ENCODE assay signal across 8 mouse cellular contexts in genomic region chr9:114025846-114026245, GRCm38 (mm10). TPM values are rescaled to one million over a fixed set of nuclear protein-coding genes. Genes with fewer than 3 reads are reported as not detected.
A peak's percentile ranks its signal among the peaks of the same experiment; 100 is the strongest.
DNase-seq lines count a peak whose midpoint lies in the region; ATAC-seq and TF ChIP-seq lines count a peak whose summit lies in the region.

No protein-coding gene starts in this region.

- peak overlapping the region; percentile 47 for H3K4me3 ChIP-seq in kidney, postnatal 0 days (replicated peaks; ENCODE audit: low read depth, low read length)
- peak overlapping the region; percentile 70 for H3K4me3 ChIP-seq in cortical plate, adult 2 months (ENCODE audit: insufficient read depth, low read length)
- H3K4me3 ChIP-seq in hindbrain, embryonic 15.5 days, result peak overlapping the region; percentile 53
- peak overlapping the region; percentile 69 for H3K4me3 ChIP-seq in midbrain, postnatal 0 days (ENCODE audit: low read depth, low read length)

- H3K36me3 ChIP-seq in kidney, postnatal 0 days (ENCODE audit: insufficient read depth, low read length), result no peaks in the 10 kb centered on the region
- H3K36me3 ChIP-seq in hindbrain, embryonic 15.5 days, result no peaks in the 10 kb centered on the region
- no peaks in the 10 kb centered on the region for H3K36me3 ChIP-seq in midbrain, postnatal 0 days (ENCODE audit: insufficient read depth, low read length)

- 5% methylated on average over 8 of the region's 8 CpGs for WGBS in kidney, postnatal 0 days
- 17% methylated on average over 8 of the region's 8 CpGs for WGBS in hindbrain, embryonic 15.5 days
- WGBS in midbrain, postnatal 0 days, result 19% methylated on average over 8 of the region's 8 CpGs

- peaks cover 4% of the 10 kb centered on the region; the same call in 1 of the 2 replicates for H3K4me1 ChIP-seq in kidney, postnatal 0 days (replicated peaks; ENCODE audit: insufficient read depth, low read length)
- H3K4me1 ChIP-seq in cortical plate, adult 2 months (ENCODE audit: control insufficient read depth, insufficient read depth, low read length), result 0 out of 2 replicates have a peak, but pooled peaks cover 1% of the 10 kb centered on the region
- H3K4me1 ChIP-seq in hindbrain, embryonic 15.5 days (replicated peaks), result peaks cover 12% of the 10 kb centered on the region
- H3K4me1 ChIP-seq in midbrain, postnatal 0 days (ENCODE audit: insufficient read depth, low read length), result 0 out of 2 replicates have a peak, but pooled peaks cover 7% of the 10 kb centered on the region

- intact Hi-C loops in left cerebral cortex, postnatal 4 days (cut with DNase I), result no loop called here

- no peaks in the 10 kb centered on the region for H3K27me3 ChIP-seq in kidney, postnatal 0 days (ENCODE audit: insufficient read depth, low read length)
- H3K27me3 ChIP-seq in hindbrain, embryonic 15.5 days, result no peaks in the 10 kb centered on the region
- H3K27me3 ChIP-seq in midbrain, postnatal 0 days (ENCODE audit: insufficient read depth, low read length), result no peaks in the 10 kb centered on the region

- no peak overlapping the region for H3K9ac ChIP-seq in kidney, postnatal 0 days (ENCODE audit: low read depth, low read length)
- H3K9ac ChIP-seq in hindbrain, embryonic 15.5 days, result peak overlapping the region; percentile 48
- H3K9ac ChIP-seq in midbrain, postnatal 0 days (replicated peaks; ENCODE audit: low read length, poor library complexity, severe bottlenecking), result peak overlapping the region; percentile 81

- ATAC-seq in kidney, postnatal 0 days (replicated peaks; ENCODE audit: low FRiP score, low read depth), result no peak
- no peak for ATAC-seq in hindbrain, embryonic 15.5 days (ENCODE audit: low FRiP score, low read depth)
- ATAC-seq in midbrain, postnatal 0 days (ENCODE audit: low FRiP score), result no peak

- no peak overlapping the region for H3K27ac ChIP-seq in kidney, postnatal 0 days
- 0 out of 2 replicates have a peak overlapping the region, but pooled peaks have one; percentile 93 for H3K27ac ChIP-seq in cortical plate, adult 2 months (ENCODE audit: insufficient read depth, low read length)
- H3K27ac ChIP-seq in hindbrain, embryonic 15.5 days (replicated peaks), result peak overlapping the region; percentile 79
- H3K27ac ChIP-seq in midbrain, postnatal 0 days (ENCODE audit: low read depth, low read length), result no peak overlapping the region

- H3K4me2 ChIP-seq in kidney, postnatal 0 days (ENCODE audit: low read length), result peak overlapping the region; percentile 76
- peak overlapping the region; percentile 71 for H3K4me2 ChIP-seq in hindbrain, embryonic 15.5 days
- H3K4me2 ChIP-seq in midbrain, postnatal 0 days (ENCODE audit: low read depth, low read length, poor library complexity, severe bottlenecking), result peak overlapping the region; percentile 81

- H3K9me3 ChIP-seq in kidney, postnatal 0 days (replicated peaks; ENCODE audit: low read length), result no peaks in the 10 kb centered on the region
- H3K9me3 ChIP-seq in hindbrain, embryonic 15.5 days, result no peaks in the 10 kb centered on the region
- no peaks in the 10 kb centered on the region for H3K9me3 ChIP-seq in midbrain, postnatal 0 days (ENCODE audit: low read length)

- no peak for TF ChIP-seq CTCF in kidney, postnatal 0 days (IDR thresholded peaks at IDR 0.05; ENCODE audit: low read depth)
- no peak for TF ChIP-seq CTCF in cortical plate, adult 2 months (IDR thresholded peaks at IDR 0.05; ENCODE audit: extremely low read depth, insufficient read depth, low read length)
- no peak for TF ChIP-seq CTCF in midbrain, postnatal 0 days (IDR thresholded peaks at IDR 0.05)

- DNase-seq in kidney, postnatal 0 days (ENCODE audit: low spot score), result peak; percentile 2
- no peak for DNase-seq in kidney, postnatal 4 days
- no peak for DNase-seq in midbrain, postnatal 0 days (ENCODE audit: low spot score)
- DNase-seq in frontal cortex, adult 2 months (ENCODE audit: extremely low spot score in 1 of 2, low spot score in 1 of 2), result no peak
- DNase-seq in left cerebral cortex, postnatal 4 days, result no peak
- no peak for DNase-seq in layer of hippocampus, adult 9-11 months

- TF ChIP-seq POLR2A in cortical plate, adult 2 months (IDR thresholded peaks at IDR 0.05; ENCODE audit: extremely low read depth, insufficient read depth, low read length), result no peak

RNA-seq across cellular contexts. Expression of gene Fbxl2, which starts 20.1 kb away (rescaled TPM):
- 2.8 and 3.4 TPM in 2 replicates for polyA plus RNA-seq in kidney, postnatal 0 days (2015; fragmentation: Nextera tagmentation; extraction: Ambion mirVana)
- 64.4 and 68.9 TPM in 2 replicates for polyA plus RNA-seq in cortical plate, adult 2 months (2012; rRNA removed)
- polyA plus RNA-seq in hindbrain, embryonic 15.5 days (2015; fragmentation: Nextera tagmentation; extraction: Ambion mirVana), result 27.9 and 28.5 TPM in 2 replicates
- 43.4 and 44.2 TPM in 2 replicates for total RNA-seq in midbrain, postnatal 0 days (2014; rRNA removed)
- polyA plus RNA-seq in midbrain, postnatal 0 days (2015; fragmentation: Nextera tagmentation; extraction: Ambion mirVana), result 33.1 and 35.7 TPM in 2 replicates
- 46.9 and 50.3 TPM in 2 replicates for polyA plus RNA-seq in frontal cortex, adult 2 months (2012; rRNA removed)
- total RNA-seq in left cerebral cortex, postnatal 4 days (2021), result 10 to 100 TPM; 39.1 to 40.0 TPM

RNA-seq across cellular contexts. Expression of gene Susd5, which starts 31.1 kb away (rescaled TPM):
- 0.82 and 0.91 TPM in 2 replicates for polyA plus RNA-seq in kidney, postnatal 0 days (2015; fragmentation: Nextera tagmentation; extraction: Ambion mirVana)
- 4.3 and 4.4 TPM in 2 replicates for polyA plus RNA-seq in cortical plate, adult 2 months (2012; rRNA removed)
- polyA plus RNA-seq in hindbrain, embryonic 15.5 days (2015; fragmentation: Nextera tagmentation; extraction: Ambion mirVana), result 1.1 TPM in 2 replicates
- total RNA-seq in midbrain, postnatal 0 days (2014; rRNA removed), result 0.90 and 2.4 TPM in 2 replicates
- polyA plus RNA-seq in midbrain, postnatal 0 days (2015; fragmentation: Nextera tagmentation; extraction: Ambion mirVana), result 1.0 and 1.1 TPM in 2 replicates
- 2.8 and 3.4 TPM in 2 replicates for polyA plus RNA-seq in frontal cortex, adult 2 months (2012; rRNA removed)
- total RNA-seq in left cerebral cortex, postnatal 4 days (2021), result 1 to 10 TPM; 1.6 to 1.9 TPM

Comparison
In these comparisons a context has a peak if more than half of its experiments do, and no peak if none do; other contexts are left out.
1. H3K27ac ChIP-seq: peak in cortical plate, adult 2 months (single experiment) and hindbrain, embryonic 15.5 days (single experiment); none in kidney, postnatal 0 days (single experiment) and midbrain, postnatal 0 days (single experiment).
2. Peak in every context shown above with its lines, with median percentiles within 50 percentile points of each other: H3K4me2 ChIP-seq and H3K4me3 ChIP-seq.